Mouse (Mus musculus) forebrain, embryonic 14.5 days (tissue): Measurements from ENCODE around the gene Mef2b. TPM values are rescaled to one million over a fixed set of nuclear protein-coding genes. Genes with fewer than 3 reads are reported as not detected.

Experiments
- ATAC-seq: fragments of 200-750 bp; cut with Nextera tagmentation; 2 replicates; pipeline ENCODE4 v1.8.0; 2017; ENCODE audit warnings: mild to moderate bottlenecking, moderate library complexity
- DNase-seq: peaks from one replicate; pipeline ENCODE4 v3.0.0-alpha.2; 2015; ENCODE audit warnings: low spot score
- H3K27ac ChIP-seq: fragments of 300-500 bp; sonication (generic); 2 replicates; pipeline ENCODE4 v1.5.1; 2014; ENCODE audit warnings: low read depth, mild to moderate bottlenecking, control low read depth, low read length, moderate library complexity
- H3K27me3 ChIP-seq: fragments of 300-500 bp; sonication (generic); replicated peaks from 2 replicates; pipeline ENCODE4 v1.6.1; 2014; ENCODE audit warnings: low read length, control low read depth, mixed read lengths; ENCODE audit not compliant: control insufficient read depth, insufficient read depth
- H3K36me3 ChIP-seq: fragments of 300-500 bp; sonication (generic); 2 replicates; pipeline ENCODE4 v1.6.1; 2014; ENCODE audit warnings: low read length, control low read depth; ENCODE audit not compliant: control insufficient read depth, insufficient read depth
- H3K4me1 ChIP-seq: fragments of 300-500 bp; sonication (generic); 2 replicates; pipeline ENCODE4 v1.6.1; 2014; ENCODE audit warnings: antibody characterized with exemption, low read length, control low read depth; ENCODE audit not compliant: control insufficient read depth, insufficient read depth
- H3K4me2 ChIP-seq: fragments of 300-500 bp; sonication (generic); 2 replicates; pipeline ENCODE4 v1.6.1; 2014; ENCODE audit warnings: mild to moderate bottlenecking, control low read depth, low read length
- H3K4me3 ChIP-seq: fragments of 300-500 bp; sonication (generic); 2 replicates; pipeline ENCODE4 v1.5.1; 2014; ENCODE audit warnings: low read depth, low read length, control low read depth
- H3K9ac ChIP-seq: fragments of 300-500 bp; sonication (generic); 2 replicates; pipeline ENCODE4 v1.6.1; 2014; ENCODE audit warnings: mild to moderate bottlenecking, low read length, control low read depth, moderate library complexity
- H3K9me3 ChIP-seq: fragments of 300-500 bp; sonication (generic); replicated peaks from 2 replicates; pipeline ENCODE4 v1.6.1; 2016; ENCODE audit warnings: low read length, control low read depth, mixed read lengths; ENCODE audit not compliant: control insufficient read depth
- WGBS: fragments of 180-500 bp; shearing (Covaris S2); extraction: QIAGEN DNeasy Blood & Tissue Kit; methylation state at CpG from one replicate; pipeline ENCODE4 v1.1.7; 2014; 5-methylcytosine and 5-hydroxymethylcytosine counted together
- polyA plus RNA-seq: library from polyadenylated mRNA; unstranded; fragments of >200 nt; fragmentation: Nextera tagmentation; extraction: Ambion mirVana; gene quantifications from 2 replicates; pipeline ENCODE4 v1.2.1, GENCODE M21; 2014

Gene Mef2b
- polyA plus RNA-seq, result 0.30 and 0.77 TPM in 2 replicates

DNA sequence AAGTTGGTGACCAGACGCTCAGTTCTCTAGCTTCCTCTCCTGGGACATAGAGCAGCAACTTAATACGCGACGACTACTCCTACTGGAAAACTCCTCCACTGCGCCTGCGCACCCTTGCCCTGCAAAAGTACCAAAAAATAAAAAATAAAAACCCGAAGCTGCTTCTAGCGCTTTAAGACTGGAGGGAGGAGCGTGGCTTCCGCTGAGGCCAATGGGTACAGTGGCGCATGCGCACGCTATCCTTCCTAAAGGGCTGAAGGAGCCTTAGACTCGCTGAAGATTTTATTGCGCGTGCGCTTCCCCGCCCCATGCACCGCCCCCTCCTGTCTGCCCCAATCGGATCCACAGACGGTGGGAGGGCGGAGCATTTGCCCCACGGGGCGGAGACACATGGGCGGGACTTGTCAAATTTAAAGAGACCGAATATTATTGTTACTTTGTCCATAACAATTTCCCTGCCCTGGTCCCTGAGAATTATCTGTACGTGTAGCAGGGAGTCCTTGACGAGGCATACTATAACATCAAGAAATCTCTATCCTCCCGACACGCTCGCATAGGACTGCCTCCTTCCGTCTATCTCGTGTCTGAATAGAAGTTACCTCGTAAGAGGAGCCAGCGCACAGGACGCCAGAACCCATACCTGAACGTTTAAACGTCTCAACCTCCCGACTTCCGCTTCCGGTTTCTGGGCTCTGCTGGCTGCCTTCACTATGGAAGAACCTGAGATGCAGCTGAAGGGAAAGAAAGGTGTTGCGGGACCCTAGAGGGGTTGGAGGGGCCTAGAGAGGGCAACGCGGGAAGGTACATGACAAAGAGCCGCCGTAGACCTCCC lies at the start of gene Mef2b, which contains the start of the genes Rfxank and Borcs8:
Gene Mef2b (plus strand): TSS at position 686 of the 832 bp plus-strand sequence.
Gene Rfxank (minus strand): TSS at position 129 of the 832 bp plus-strand sequence.
Gene Borcs8 (plus strand): TSS at position 474 of the 832 bp plus-strand sequence.
- H3K9ac ChIP-seq, result peak within 1 kb of the TSS; percentile 79
- ATAC-seq, result peak; percentile 98
- DNase-seq, result peak; percentile 100
- no peaks in the 10 kb centered on the region for H3K27me3 ChIP-seq
- peaks cover 46% of the 10 kb centered on the region for H3K36me3 ChIP-seq
- peak within 1 kb of the TSS; percentile 71 for H3K4me3 ChIP-seq
- peak within 1 kb of the TSS; percentile 80 for H3K27ac ChIP-seq
- under 1% methylated on average over 46 of the region's 46 CpGs for whole genome bisulfite sequencing
- no peaks in the 10 kb centered on the region for H3K9me3 ChIP-seq
- peaks cover 18% of the 10 kb centered on the region for H3K4me1 ChIP-seq
- H3K4me2 ChIP-seq, result peak within 1 kb of the TSS; percentile 67

DNA sequence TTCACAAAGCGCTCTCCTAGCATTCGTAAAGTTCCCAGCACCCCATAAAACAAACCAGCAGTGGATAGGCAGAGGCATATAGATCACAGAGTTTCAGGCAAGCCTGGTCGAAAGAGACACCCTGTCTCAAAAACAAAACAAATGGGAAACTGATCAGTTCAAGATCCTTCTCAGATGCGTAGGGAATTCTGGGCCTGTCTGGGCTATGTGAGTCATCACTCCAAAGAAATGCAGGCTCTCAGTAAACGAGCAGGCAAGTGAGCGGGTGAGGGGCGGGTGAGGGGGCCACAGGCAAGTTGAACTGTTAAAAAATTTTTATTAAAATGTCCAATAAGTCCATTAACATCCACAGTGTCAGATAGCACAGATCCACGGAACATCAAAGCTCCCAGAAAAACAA lies 46.7 kb upstream of the Mef2b start:
- Histone ChIP-seq H3K4me3 (no peak overlapping the region), H3K36me3 (peaks cover 44% of the 10 kb centered on the region), H3K9me3 (no peaks in the 10 kb centered on the region; the same call in 1 of the 2 replicates), H3K4me1 (peaks cover 4% of the 10 kb centered on the region), H3K27ac (no peak overlapping the region), H3K4me2 (no peak overlapping the region), H3K27me3 (peaks cover 11% of the 10 kb centered on the region), H3K9ac (no peak overlapping the region)
- ATAC-seq (no peak), DNase-seq (no peak)
- WGBS, result 62% methylated on average over 8 of the region's 8 CpGs

DNA sequence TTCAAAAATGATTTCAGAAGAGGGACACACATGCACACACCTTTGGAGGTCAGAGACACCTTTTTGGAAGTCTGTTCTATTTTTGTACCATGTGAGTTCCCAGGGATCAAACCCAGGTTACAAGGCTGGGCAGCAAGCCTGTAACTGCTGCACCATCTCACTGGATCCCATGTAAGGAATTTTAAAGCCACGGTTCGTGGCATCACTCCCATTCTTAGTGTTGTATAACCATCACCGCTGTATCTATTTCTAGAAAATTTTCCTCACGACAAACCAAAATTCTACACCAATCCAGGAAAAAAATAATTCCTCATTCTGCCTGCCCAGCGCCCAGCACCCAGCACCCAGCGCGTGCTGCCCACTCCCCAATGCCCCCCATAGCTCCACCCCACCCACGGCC lies 40.2 kb upstream of the Mef2b start:
- Histone ChIP-seq H3K9ac (no peak overlapping the region), H3K4me3 (no peak overlapping the region), H3K9me3 (peaks cover 4% of the 10 kb centered on the region; the same call in 1 of the 2 replicates), H3K36me3 (peaks cover 98% of the 10 kb centered on the region), H3K4me1 (no peaks in the 10 kb centered on the region), H3K27me3 (no peaks in the 10 kb centered on the region), H3K27ac (no peak overlapping the region), H3K4me2 (no peak overlapping the region)
- WGBS, result 83% methylated on average over 8 of the region's 8 CpGs
- DNase-seq (no peak), ATAC-seq (no peak)

DNA sequence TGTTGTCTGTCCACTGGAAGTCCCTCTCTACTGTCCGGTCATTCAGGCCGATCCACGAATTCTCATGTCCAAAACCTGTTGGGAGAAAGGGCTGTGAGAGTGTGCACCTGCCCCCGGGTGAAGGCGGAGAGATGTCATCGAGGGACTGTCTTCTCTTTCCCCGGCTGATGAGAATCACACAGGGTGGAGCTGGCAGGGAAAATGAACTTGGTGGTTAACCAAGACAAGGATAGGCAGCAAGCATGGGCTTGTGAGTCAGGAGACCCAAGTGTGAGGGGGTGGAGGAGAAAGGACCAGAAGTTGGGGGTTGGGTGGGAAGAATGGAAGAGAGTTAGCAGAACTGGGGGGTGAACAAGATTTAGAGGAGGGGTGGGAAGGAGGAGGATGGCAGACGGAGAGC lies 39.3 kb upstream of the Mef2b start:
- H3K4me1 ChIP-seq, result peaks cover 3% of the 10 kb centered on the region; the same call in 1 of the 2 replicates
- DNase-seq (no peak), ATAC-seq (no peak)
- H3K9me3 ChIP-seq, result peaks cover 4% of the 10 kb centered on the region; the same call in 1 of the 2 replicates
- H3K4me3 ChIP-seq, result no peak overlapping the region
- no peak overlapping the region for H3K9ac ChIP-seq
- no peaks in the 10 kb centered on the region for H3K27me3 ChIP-seq
- H3K27ac ChIP-seq, result no peak overlapping the region
- no peak overlapping the region for H3K4me2 ChIP-seq
- 91% methylated on average over 8 of the region's 8 CpGs for WGBS
- peaks cover 98% of the 10 kb centered on the region for H3K36me3 ChIP-seq

DNA sequence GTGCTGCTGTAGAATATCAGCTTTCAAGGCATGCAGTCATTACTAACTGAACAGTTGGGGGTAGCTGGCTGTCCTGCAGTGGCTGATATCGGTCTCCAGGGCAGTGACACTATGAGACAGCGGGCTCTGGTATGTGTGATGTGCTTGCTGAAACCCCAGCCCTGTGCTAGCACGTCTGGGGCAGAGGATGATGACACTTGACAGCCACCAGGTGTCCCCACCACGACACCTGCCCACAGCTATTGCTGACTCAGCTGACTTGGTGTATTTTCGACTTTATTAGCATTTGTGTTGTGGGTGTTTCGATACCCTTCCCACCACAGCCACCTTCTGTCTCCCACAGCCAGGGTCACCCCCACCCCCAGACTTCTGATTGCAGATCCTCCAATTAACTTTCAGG lies 35.0 kb upstream of the Mef2b start:
- DNase-seq (no peak), ATAC-seq (peak; percentile 43; the same call in 1 of the 2 replicates)
- WGBS, result 18% methylated on average over 6 of the region's 6 CpGs
- H3K27ac ChIP-seq, result no peak overlapping the region
- H3K36me3 ChIP-seq, result peaks cover 98% of the 10 kb centered on the region
- no peak overlapping the region for H3K9ac ChIP-seq
- no peaks in the 10 kb centered on the region for H3K27me3 ChIP-seq
- H3K4me1 ChIP-seq, result peaks cover 3% of the 10 kb centered on the region; the same call in 1 of the 2 replicates
- no peaks in the 10 kb centered on the region for H3K9me3 ChIP-seq
- H3K4me2 ChIP-seq, result no peak overlapping the region
- no peak overlapping the region for H3K4me3 ChIP-seq

DNA sequence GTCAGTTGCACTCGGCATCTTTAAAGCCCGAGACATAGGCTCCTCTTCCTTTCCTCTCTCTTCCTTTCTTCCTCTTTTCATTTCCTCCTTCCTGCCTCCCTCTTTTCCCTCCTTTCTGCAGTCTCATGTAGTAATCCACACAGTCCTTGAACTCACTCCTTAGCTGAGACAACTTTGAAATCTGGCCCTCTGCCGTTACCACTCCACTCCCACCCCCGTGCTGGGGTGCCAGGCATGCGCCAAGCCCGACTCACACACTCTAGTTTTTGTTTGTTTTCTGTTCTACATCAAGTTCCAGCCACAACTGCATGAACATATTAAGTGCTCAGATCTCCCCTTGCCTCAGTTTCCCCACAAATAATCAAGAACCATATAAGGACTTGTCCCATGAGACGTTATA lies 34.6 kb upstream of the Mef2b start:
- ATAC-seq, result no peak
- WGBS, result 81% methylated on average over 7 of the region's 7 CpGs

DNA sequence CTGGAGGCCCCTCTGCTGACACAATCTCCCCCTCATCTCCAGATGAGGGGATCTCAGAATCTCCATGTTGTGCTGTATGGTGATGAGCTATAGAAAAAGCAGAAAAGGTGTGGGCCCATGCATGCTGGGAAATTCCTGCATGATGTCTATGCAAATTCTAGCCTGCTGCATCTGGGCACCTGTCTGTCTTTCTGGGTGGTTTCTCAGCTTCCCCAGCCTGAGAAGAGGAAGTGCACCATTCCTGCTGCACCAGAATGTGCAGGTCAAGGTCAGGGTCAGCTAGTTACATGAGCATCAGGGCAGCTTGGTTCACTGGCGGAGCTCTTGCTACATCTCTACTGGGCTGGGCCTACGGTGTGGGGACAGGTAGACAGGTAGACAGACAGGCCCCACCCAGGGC lies 29.1 kb upstream of the Mef2b start:
- Histone ChIP-seq H3K4me1 (peaks cover 3% of the 10 kb centered on the region; the same call in 1 of the 2 replicates), H3K9ac (no peak overlapping the region; the same call in 1 of the 2 replicates), H3K27me3 (0 out of 2 replicates have a peak, but pooled peaks cover 8% of the 10 kb centered on the region), H3K4me2 (no peak overlapping the region), H3K4me3 (no peak overlapping the region), H3K27ac (no peak overlapping the region), H3K9me3 (no peaks in the 10 kb centered on the region), H3K36me3 (peaks cover 99% of the 10 kb centered on the region)
- WGBS, result 94% methylated on average over 2 of the region's 2 CpGs
- no peak for DNase-seq
- ATAC-seq, result no peak

More for the DNA sequence above, 34.6 kb upstream of the Mef2b start:
- H3K36me3 ChIP-seq, result peaks cover 98% of the 10 kb centered on the region
- H3K27me3 ChIP-seq, result no peaks in the 10 kb centered on the region
- no peaks in the 10 kb centered on the region for H3K9me3 ChIP-seq
- H3K27ac ChIP-seq, result no peak overlapping the region
- no peak for DNase-seq
- H3K4me1 ChIP-seq, result peaks cover 3% of the 10 kb centered on the region; the same call in 1 of the 2 replicates
- H3K9ac ChIP-seq, result no peak overlapping the region
- H3K4me3 ChIP-seq, result no peak overlapping the region
- H3K4me2 ChIP-seq, result no peak overlapping the region

DNA sequence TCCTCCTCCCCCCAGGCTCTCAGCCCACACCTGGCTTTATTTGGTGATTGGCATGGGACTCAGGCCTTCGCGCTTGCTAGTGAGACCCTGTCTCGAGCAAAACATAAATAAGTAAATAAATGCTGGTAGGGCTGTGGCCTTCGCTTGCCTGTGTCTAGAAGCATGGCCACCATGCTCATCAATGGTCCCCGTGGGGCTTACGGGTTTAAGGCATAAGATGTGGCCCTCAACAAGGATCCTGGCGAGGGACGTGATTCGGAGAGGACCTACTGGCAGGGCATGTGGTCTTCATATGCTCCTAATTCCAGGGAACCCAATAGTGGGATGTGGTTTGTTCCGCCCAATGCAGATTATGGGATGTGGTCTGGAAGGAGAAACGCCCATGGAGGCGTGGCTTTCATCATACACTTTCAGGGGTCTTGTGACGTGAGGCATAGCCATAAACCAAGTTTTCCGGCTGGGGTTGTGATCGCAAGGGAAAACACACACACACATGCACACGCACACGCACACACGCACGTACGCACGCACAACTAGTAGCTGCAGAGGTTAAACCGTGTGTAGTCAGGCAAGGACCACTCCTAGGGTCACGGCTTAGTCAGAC lies 28.2 kb upstream of the Mef2b start:
- H3K36me3 ChIP-seq, result peaks cover 100% of the 10 kb centered on the region

More for the DNA sequence above, 28.2 kb upstream of the Mef2b start:
- Histone ChIP-seq H3K4me1 (peaks cover 3% of the 10 kb centered on the region; the same call in 1 of the 2 replicates), H3K4me2 (no peak overlapping the region), H3K9me3 (no peaks in the 10 kb centered on the region), H3K27me3 (0 out of 2 replicates have a peak, but pooled peaks cover 8% of the 10 kb centered on the region), H3K9ac (no peak overlapping the region), H3K27ac (no peak overlapping the region), H3K4me3 (no peak overlapping the region)
- DNase-seq (no peak), ATAC-seq (no peak)
- WGBS, result 67% methylated on average over 23 of the region's 23 CpGs
